ENCODE assay signal across 27 mouse cellular contexts in genomic region chr11:99096417-99096816, GRCm38 (mm10). TPM values are rescaled to one million over a fixed set of nuclear protein-coding genes. Genes with fewer than 3 reads are reported as not detected.
DNase-seq lines count a peak whose midpoint lies in the region; ATAC-seq and TF ChIP-seq lines count a peak whose summit lies in the region.
"Had no signal": no experiment of that assay in that cellular context is flagged by ENCODE, and none has a peak within 500 bp of the region (broad histone marks: within the 10 kb centered on the region; RNA-seq: fewer than 3 reads in every experiment).

No protein-coding gene starts in this region.

- no peak for TF ChIP-seq CTCF in layer of hippocampus, adult 2 months (conservative IDR thresholded peaks at IDR 0.05)
- no peak for TF ChIP-seq CTCF in intestine, postnatal 0 days (IDR thresholded peaks at IDR 0.05; ENCODE audit: low read depth)

- no peaks in the 10 kb centered on the region for H3K9me3 ChIP-seq in intestine, postnatal 0 days (ENCODE audit: control insufficient read depth)
- H3K9me3 ChIP-seq in limb, embryonic 13.5 days = peaks cover 5% of the 10 kb centered on the region; the same call in 1 of the 2 replicates
- H3K9me3 ChIP-seq: embryonic facial prominence, embryonic 15.5 days; liver, embryonic 15.5 days; lung, embryonic 15.5 days; stomach, embryonic 15.5 days had no signal

- H3K9ac ChIP-seq in intestine, postnatal 0 days (ENCODE audit: low read depth, low read length) = no peak overlapping the region
- H3K9ac ChIP-seq in limb, embryonic 13.5 days = no peak overlapping the region
- H3K9ac ChIP-seq: embryonic facial prominence, embryonic 15.5 days; hindbrain, embryonic 14.5 days; liver, embryonic 15.5 days; lung, embryonic 15.5 days; stomach, embryonic 15.5 days had no signal

- ATAC-seq in intestine, postnatal 0 days = peak; percentile 59
- ATAC-seq in limb, embryonic 13.5 days (ENCODE audit: low FRiP score, low read depth) = peak; percentile 33; the same call in 1 of the 2 replicates
- ATAC-seq: CD4-positive, CD25-positive, alpha-beta regulatory T cell, adult 4 months; forebrain, embryonic 14.5 days; midbrain, embryonic 16.5 days had no signal

- no peak overlapping the region for H3K4me2 ChIP-seq in intestine, postnatal 0 days (replicated peaks; ENCODE audit: low read depth)
- H3K4me2 ChIP-seq in limb, embryonic 13.5 days (replicated peaks) = no peak overlapping the region
- H3K4me2 ChIP-seq: embryonic facial prominence, embryonic 15.5 days; heart, embryonic 11.5 days; hindbrain, embryonic 14.5 days; liver, embryonic 15.5 days; lung, embryonic 15.5 days; midbrain, embryonic 11.5 days; stomach, embryonic 15.5 days had no signal

- 42% methylated on average over 4 of the region's 4 CpGs for WGBS in intestine, postnatal 0 days
- 30% methylated on average over 4 of the region's 4 CpGs for WGBS in limb, embryonic 13.5 days

- DNase-seq in layer of hippocampus, adult 2 months (ENCODE audit: low spot score in 2 of 2) = no peak
- DNase-seq in layer of hippocampus, adult 8-10 months (ENCODE audit: low spot score in 2 of 2) = no peak
- DNase-seq in cerebellum, adult 9-11 months = no peak
- no peak for DNase-seq in spleen, postnatal 10 days (ENCODE audit: low spot score in 2 of 2)
- DNase-seq in heart, postnatal 25 days (ENCODE audit: low spot score) = no peak
- DNase-seq: adrenal gland, postnatal 14 days; cerebellum, adult 11 months; cerebellum, postnatal 25 days; gastrocnemius, adult 2 months; gastrocnemius, postnatal 36 days; heart, adult 18-20 months; kidney, adult 2 months; kidney, postnatal 36 days had no signal

- intact Hi-C loops in heart, postnatal 25 days (cut with DNase I) = no loop called here

- no peaks in the 10 kb centered on the region for H3K36me3 ChIP-seq in intestine, postnatal 0 days (ENCODE audit: control insufficient read depth, insufficient read depth)
- H3K36me3 ChIP-seq in limb, embryonic 13.5 days = no peaks in the 10 kb centered on the region
- H3K36me3 ChIP-seq: embryonic facial prominence, embryonic 15.5 days; liver, embryonic 15.5 days; lung, embryonic 15.5 days; stomach, embryonic 15.5 days had no signal

- no peaks in the 10 kb centered on the region for H3K4me1 ChIP-seq in intestine, postnatal 0 days (replicated peaks; ENCODE audit: control insufficient read depth, insufficient read depth, low read length)
- peaks cover 48% of the 10 kb centered on the region for H3K4me1 ChIP-seq in limb, embryonic 13.5 days
- H3K4me1 ChIP-seq: liver, embryonic 15.5 days; lung, embryonic 15.5 days had no signal

- H3K27me3 ChIP-seq in intestine, postnatal 0 days (replicated peaks; ENCODE audit: control insufficient read depth, insufficient read depth, low read length) = no peaks in the 10 kb centered on the region
- H3K27me3 ChIP-seq in limb, embryonic 13.5 days = no peaks in the 10 kb centered on the region
- H3K27me3 ChIP-seq: embryonic facial prominence, embryonic 15.5 days; liver, embryonic 15.5 days; lung, embryonic 15.5 days; stomach, embryonic 15.5 days had no signal

- H3K27ac ChIP-seq in layer of hippocampus, adult 2 months = peak overlapping the region; percentile 76
- H3K27ac ChIP-seq in intestine, postnatal 0 days (ENCODE audit: low read depth, low read length) = no peak overlapping the region
- H3K27ac ChIP-seq in limb, embryonic 13.5 days = peak overlapping the region; percentile 85
- H3K27ac ChIP-seq: gastrocnemius, adult 2 months; hindbrain, embryonic 14.5 days; liver, embryonic 15.5 days; lung, embryonic 15.5 days; stomach, embryonic 15.5 days had no signal

- no peak overlapping the region for H3K4me3 ChIP-seq in layer of hippocampus, adult 2 months
- H3K4me3 ChIP-seq in intestine, postnatal 0 days (ENCODE audit: low read depth, low read length) = no peak overlapping the region
- H3K4me3 ChIP-seq in limb, embryonic 13.5 days = no peak overlapping the region
- H3K4me3 ChIP-seq: embryonic facial prominence, embryonic 15.5 days; gastrocnemius, adult 2 months; liver, embryonic 15.5 days; lung, embryonic 15.5 days; stomach, embryonic 15.5 days had no signal

RNA-seq across cellular contexts. Expression of gene Tns4, which starts 7.3 kb away (rescaled TPM):
- not detected for total RNA-seq in layer of hippocampus, adult 2 months (2021)
- total RNA-seq in layer of hippocampus, adult 8-10 months (2022) = under 1 TPM in 2 of 4 experiments, not detected in 2; 0.27 TPM
- 0.39 and 0.53 TPM in 2 replicates for polyA plus RNA-seq in intestine, postnatal 0 days (2015; fragmentation: Nextera tagmentation; extraction: Ambion mirVana)
- 0.55 and 1.2 TPM in 2 replicates for polyA plus RNA-seq in limb, embryonic 13.5 days (2015; fragmentation: Nextera tagmentation; extraction: Ambion mirVana)
- under 1 TPM; 0.18 to 0.20 TPM for total RNA-seq in heart, postnatal 25 days (2021)
- total RNA-seq: gastrocnemius, postnatal 36 days; hematopoietic stem cell, adult 5-6 weeks had no signal

RNA-seq across cellular contexts. Expression of gene Igfbp4, which starts 55.4 kb away (rescaled TPM):
- 10 to 100 TPM; 69.4 to 71.9 TPM for total RNA-seq in layer of hippocampus, adult 2 months (2021)
- total RNA-seq in layer of hippocampus, adult 8-10 months (2022) = 10 to 100 TPM; 69.7 to 86.8 (median 75.2) TPM
- 174 and 176 TPM in 2 replicates for polyA plus RNA-seq in intestine, postnatal 0 days (2015; fragmentation: Nextera tagmentation; extraction: Ambion mirVana)
- 1,212 and 1,268 TPM in 2 replicates for polyA plus RNA-seq in limb, embryonic 13.5 days (2015; fragmentation: Nextera tagmentation; extraction: Ambion mirVana)
- total RNA-seq in heart, postnatal 25 days (2021) = 10 to 100 TPM; 87.8 to 99.7 TPM

RNA-seq across cellular contexts. Expression of gene Ccr7, which starts 58.5 kb away (rescaled TPM):
- total RNA-seq in layer of hippocampus, adult 2 months (2021) = not detected
- total RNA-seq in layer of hippocampus, adult 8-10 months (2022) = not detected
- 0.14 TPM in 1 of 2 replicates, not detected in the other for polyA plus RNA-seq in intestine, postnatal 0 days (2015; fragmentation: Nextera tagmentation; extraction: Ambion mirVana)
- polyA plus RNA-seq in limb, embryonic 13.5 days (2015; fragmentation: Nextera tagmentation; extraction: Ambion mirVana) = 0.39 and 0.83 TPM in 2 replicates
- total RNA-seq in heart, postnatal 25 days (2021) = under 1 TPM; 0.29 to 0.64 TPM
- total RNA-seq: gastrocnemius, adult 2 months; gastrocnemius, postnatal 36 days; left cerebral cortex, postnatal 14 days had no signal
- polyA plus RNA-seq: forebrain, embryonic 14.5 days; hindbrain, embryonic 14.5 days; midbrain, embryonic 11.5 days had no signal
